Mouse (Mus musculus) left cerebral cortex, postnatal 36 days (tissue): ENCODE measurements at regions not wholly inside any gene's neighbourhood (a gene's known extent, or its start where the extent isn't known, plus 50 kb on each side); places are given as distances from the start of the nearest gene placed in this dataset.
A peak's percentile ranks its signal among the peaks of the same experiment; 100 is the strongest.

Experiments
- DNase-seq, 2 experiments: peaks; one replicate each; pipeline ENCODE4 v3.0.0; 2021 to 2022; ENCODE audit warnings: low spot score in 2 of 2, mixed read lengths in 1 of 2
- intact Hi-C: fragments of 180-260 bp; cut with DNase I; formaldehyde crosslinking; loops from one replicate; pipeline ENCODE4 v1.15.1; 2025

GRCm38 (mm10) chr9:24833766-24834165, 59.7 kb upstream of the Tbx20 start:
- no peak for DNase-seq
- intact Hi-C loops: no loop called here

GRCm38 (mm10) chr9:24848210-24848609, 74.1 kb upstream of the Tbx20 start:
- intact Hi-C loops: no loop called here
- no peak for DNase-seq

- intact Hi-C loops: no loop called here
- DNase-seq: no peak
Measured at GRCm38 (mm10) chr9:24859459-24859858, 85.4 kb upstream of the Tbx20 start.

- no peak for DNase-seq
- intact Hi-C loops: no loop called here
Measured at GRCm38 (mm10) chr9:24866390-24867173, 92.5 kb upstream of the Tbx20 start.

GRCm38 (mm10) chr9:24868746-24869145, 94.6 kb upstream of the Tbx20 start:
- intact Hi-C loops: no loop called here
- no peak for DNase-seq

GRCm38 (mm10) chr9:24874434-24875143, 100.5 kb upstream of the Tbx20 start:
- intact Hi-C loops: no loop called here
- DNase-seq: no peak

GRCm38 (mm10) chr9:24878384-24879174, 104.5 kb upstream of the Tbx20 start:
- intact Hi-C loops: no loop called here

GRCm38 (mm10) chr9:24879662-24880061, 105.6 kb upstream of the Tbx20 start:
- intact Hi-C loops: no loop called here
- DNase-seq: no peak

More at GRCm38 (mm10) chr9:24878384-24879174, 104.5 kb upstream of the Tbx20 start:
- no peak for DNase-seq

- no peak for DNase-seq
Measured at GRCm38 (mm10) chr9:24884011-24884410, 109.9 kb upstream of the Tbx20 start.

GRCm38 (mm10) chr9:24888282-24888681, 114.2 kb upstream of the Tbx20 start:
- no peak for DNase-seq
- intact Hi-C loops: no loop called here

More at GRCm38 (mm10) chr9:24884011-24884410, 109.9 kb upstream of the Tbx20 start:
- intact Hi-C loops: no loop called here

- DNase-seq: no peak
- intact Hi-C loops: no loop called here
Measured at GRCm38 (mm10) chr9:24896498-24897261, 122.6 kb upstream of the Tbx20 start.

GRCm38 (mm10) chr9:24899206-24899928, 125.3 kb upstream of the Tbx20 start:
- no peak for DNase-seq
- intact Hi-C loops: no loop called here

GRCm38 (mm10) chr9:24903706-24904105, 129.6 kb upstream of the Tbx20 start:
- no peak for DNase-seq
- intact Hi-C loops: no loop called here

GRCm38 (mm10) chr9:24909086-24909979, 135.2 kb upstream of the Tbx20 start:
- intact Hi-C loops: no loop called here
- peak; percentile 14 to 23 for DNase-seq

GRCm38 (mm10) chr9:24910738-24911137, 136.6 kb upstream of the Tbx20 start:
- intact Hi-C loops: no loop called here
- no peak for DNase-seq

- intact Hi-C loops: no loop called here
- no peak for DNase-seq
Measured at GRCm38 (mm10) chr9:24920031-24920445, 145.9 kb upstream of the Tbx20 start.

- intact Hi-C loops: no loop called here
- no peak for DNase-seq
Measured at GRCm38 (mm10) chr9:24922051-24922860, 148.2 kb upstream of the Tbx20 start.
